Mouse (Mus musculus) intestine, embryonic 16.5 days (tissue): ENCODE data around the gene Amhr2. TPM values are rescaled to one million over a fixed set of nuclear protein-coding genes. Genes with fewer than 3 reads are reported as not detected.

Experiments
- polyA plus RNA-seq: library from polyadenylated mRNA; unstranded; fragments of >200 nt; fragmentation: Nextera tagmentation; extraction: Ambion mirVana; gene quantifications from 2 replicates; pipeline ENCODE4 v1.2.1, GENCODE M21; 2015

The Amhr2 gene
- polyA plus RNA-seq, 1 experiment from 2014 or later, result 0.88 TPM

Other genes with a start within 250 kb of the Amhr2 start
- 33.6 and 35.3 TPM in 2 replicates for gene Zfp740, start 242.1 kb upstream of the Amhr2 start, polyA plus RNA-seq
- gene Csad, start 240.6 kb upstream of the Amhr2 start, polyA plus RNA-seq, result 33.2 and 38.4 TPM in 2 replicates
- 9.5 and 10.3 TPM in 2 replicates for gene Itgb7, start 213.4 kb upstream of the Amhr2 start, polyA plus RNA-seq
- 13.6 and 14.7 TPM in 2 replicates for gene Rarg, start 187.8 kb upstream of the Amhr2 start, polyA plus RNA-seq
- 0.13 TPM in 1 of 2 replicates, not detected in the other for gene Gm9918, start 174.8 kb upstream of the Amhr2 start, polyA plus RNA-seq
- 74.2 and 77.6 TPM in 2 replicates for gene Mfsd5, start 165.9 kb upstream of the Amhr2 start, polyA plus RNA-seq
- 18.0 and 21.1 TPM in 2 replicates for gene Espl1, start 149.1 kb upstream of the Amhr2 start, polyA plus RNA-seq
- 280 and 283 TPM in 2 replicates for gene Pfdn5, start 119.3 kb upstream of the Amhr2 start, polyA plus RNA-seq
- 75.3 and 80.9 TPM in 2 replicates for gene Myg1, start 113.7 kb upstream of the Amhr2 start, polyA plus RNA-seq
- gene Aaas, start 94.6 kb upstream of the Amhr2 start, polyA plus RNA-seq, result 50.6 and 59.1 TPM in 2 replicates
- gene Sp7, start 78.2 kb upstream of the Amhr2 start, polyA plus RNA-seq, result 0.50 and 0.60 TPM in 2 replicates
- gene Sp1, start 39.2 kb upstream of the Amhr2 start, polyA plus RNA-seq, result 6.8 and 7.2 TPM in 2 replicates
- 173 and 182 TPM in 2 replicates for gene Prr13, start 13.7 kb downstream of the Amhr2 start, polyA plus RNA-seq
- gene Pcbp2, start 25.2 kb downstream of the Amhr2 start, polyA plus RNA-seq, result 138 and 152 TPM in 2 replicates
- 5.5 TPM in 1 of 2 replicates, not detected in the other for gene Gm10337, start 58.4 kb downstream of the Amhr2 start, polyA plus RNA-seq
- 9.2 TPM in 2 replicates for gene Map3k12, start 71.7 kb downstream of the Amhr2 start, polyA plus RNA-seq
- gene Tarbp2, start 72.8 kb downstream of the Amhr2 start, polyA plus RNA-seq, result 91.3 and 105 TPM in 2 replicates
- gene Npff, start 79.6 kb downstream of the Amhr2 start, polyA plus RNA-seq, result 1.8 and 1.9 TPM in 2 replicates
- not detected in 2 replicates for gene Gm28047, start 179.7 kb downstream of the Amhr2 start, polyA plus RNA-seq
- 21.9 and 22.5 TPM in 2 replicates for gene Atf7, start 180.1 kb downstream of the Amhr2 start, polyA plus RNA-seq
- gene Atp5g2, start 227.0 kb downstream of the Amhr2 start, polyA plus RNA-seq, result 55.5 and 77.3 TPM in 2 replicates